Mouse (Mus musculus): Measurements from ENCODE around the gene Fam122b. TPM values are rescaled to one million over a fixed set of nuclear protein-coding genes. Genes with fewer than 3 reads are reported as not detected.
A peak's percentile ranks its signal among the peaks of the same experiment; 100 is the strongest.

Gene Fam122b
- polyA plus RNA-seq, 1 experiment from 2014 or later: 3.7 TPM

DNA sequence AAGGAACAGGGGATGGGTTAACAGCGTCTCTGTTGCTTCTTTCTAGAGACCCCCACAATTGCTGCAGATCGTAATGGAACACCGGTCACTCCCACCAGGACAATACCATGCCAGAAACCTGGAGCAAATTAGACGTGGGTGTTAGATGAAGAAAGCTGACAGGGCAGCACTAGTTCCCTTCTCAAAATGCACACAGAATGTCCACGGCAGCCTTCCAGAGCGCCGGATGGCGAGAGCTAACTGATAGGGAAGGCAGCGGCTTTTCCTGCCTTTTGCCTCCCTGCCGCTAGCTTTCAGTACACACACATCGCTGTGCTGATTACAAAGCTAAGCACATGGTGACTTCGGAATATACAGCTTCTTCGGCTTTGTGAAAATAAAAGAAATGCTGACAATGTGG is 37.6 kb downstream of the Fam122b start:
- ATAC-seq: no peak
- no peak overlapping the region for H3K27ac ChIP-seq
- no peaks in the 10 kb centered on the region for H3K27me3 ChIP-seq
- H3K4me1 ChIP-seq (replicated peaks): no peaks in the 10 kb centered on the region
- WGBS: 20% methylated on average over 13 of the region's 13 CpGs
- H3K4me3 ChIP-seq (replicated peaks): peak overlapping the region; percentile 30
- H3K4me2 ChIP-seq (replicated peaks): peak overlapping the region; percentile 50
- no peaks in the 10 kb centered on the region for H3K9me3 ChIP-seq
- peak overlapping the region; percentile 39 for H3K9ac ChIP-seq (replicated peaks)
- no peaks in the 10 kb centered on the region for H3K36me3 ChIP-seq

DNA sequence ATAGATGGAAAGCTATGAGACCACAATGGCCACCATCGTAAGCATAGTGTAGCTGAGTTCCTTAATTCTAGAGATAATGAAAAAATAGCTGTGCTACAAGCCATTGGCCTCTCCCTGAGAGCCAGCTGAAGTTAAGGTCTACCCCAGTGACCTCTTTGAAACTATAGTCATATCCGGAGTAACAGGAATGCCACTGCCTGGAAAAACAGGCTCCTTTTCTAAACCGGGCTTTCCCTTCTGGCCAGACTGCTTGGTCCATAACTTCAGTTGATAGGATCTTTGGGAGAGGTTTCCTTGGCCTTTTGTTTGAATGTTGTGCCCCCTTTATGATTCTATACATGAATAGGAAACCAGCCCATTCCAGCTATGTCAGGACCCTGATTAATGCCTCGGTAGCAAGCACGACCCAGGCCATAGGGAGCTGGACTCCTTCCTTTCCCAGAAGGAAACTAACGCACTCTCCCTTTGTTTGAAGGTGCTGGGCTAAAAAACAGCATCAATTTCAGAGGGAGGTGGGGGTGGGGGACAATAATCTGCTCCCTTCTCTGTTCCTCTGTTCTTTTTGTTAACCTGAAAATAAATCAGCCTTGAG is 45.2 kb downstream of the Fam122b start:
- Histone ChIP-seq H3K4me1 (replicated peaks) (no peaks in the 10 kb centered on the region), H3K4me2 (replicated peaks) (no peak overlapping the region), H3K27me3 (no peaks in the 10 kb centered on the region), H3K9me3 (no peaks in the 10 kb centered on the region), H3K36me3 (no peaks in the 10 kb centered on the region), H3K4me3 (replicated peaks) (no peak overlapping the region), H3K9ac (replicated peaks) (no peak overlapping the region), H3K27ac (no peak overlapping the region)
- 67% methylated on average over 6 of the region's 6 CpGs for WGBS
- ATAC-seq: no peak

DNA sequence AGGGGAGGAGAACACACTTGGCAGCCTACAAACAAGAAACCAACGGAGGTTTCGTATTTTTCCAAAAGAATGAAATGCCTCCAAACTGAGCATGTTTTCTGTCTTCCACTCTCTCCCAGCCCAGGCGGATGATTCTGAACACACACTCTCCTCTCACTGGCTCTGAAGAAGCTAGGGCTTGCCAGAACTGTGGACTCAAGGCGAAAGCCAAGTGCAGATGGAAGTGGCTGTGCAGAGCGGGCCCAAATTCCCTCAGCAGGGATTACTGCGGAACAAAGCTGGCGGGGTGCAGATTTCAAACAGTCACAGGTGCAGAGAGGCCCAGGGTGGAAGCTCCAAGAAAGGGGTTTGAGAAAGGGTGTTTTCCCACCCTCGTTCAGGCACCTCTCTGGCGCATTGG is 48.8 kb downstream of the Fam122b start:
- no peaks in the 10 kb centered on the region for H3K4me1 ChIP-seq (replicated peaks)
- H3K27ac ChIP-seq: no peak overlapping the region
- H3K4me2 ChIP-seq (replicated peaks): no peak overlapping the region
- H3K27me3 ChIP-seq: no peaks in the 10 kb centered on the region
- H3K9me3 ChIP-seq: no peaks in the 10 kb centered on the region
- no peak for ATAC-seq
- no peak overlapping the region for H3K4me3 ChIP-seq (replicated peaks)
- H3K36me3 ChIP-seq: no peaks in the 10 kb centered on the region
- 76% methylated on average over 9 of the region's 9 CpGs for WGBS
- H3K9ac ChIP-seq (replicated peaks): no peak overlapping the region

DNA sequence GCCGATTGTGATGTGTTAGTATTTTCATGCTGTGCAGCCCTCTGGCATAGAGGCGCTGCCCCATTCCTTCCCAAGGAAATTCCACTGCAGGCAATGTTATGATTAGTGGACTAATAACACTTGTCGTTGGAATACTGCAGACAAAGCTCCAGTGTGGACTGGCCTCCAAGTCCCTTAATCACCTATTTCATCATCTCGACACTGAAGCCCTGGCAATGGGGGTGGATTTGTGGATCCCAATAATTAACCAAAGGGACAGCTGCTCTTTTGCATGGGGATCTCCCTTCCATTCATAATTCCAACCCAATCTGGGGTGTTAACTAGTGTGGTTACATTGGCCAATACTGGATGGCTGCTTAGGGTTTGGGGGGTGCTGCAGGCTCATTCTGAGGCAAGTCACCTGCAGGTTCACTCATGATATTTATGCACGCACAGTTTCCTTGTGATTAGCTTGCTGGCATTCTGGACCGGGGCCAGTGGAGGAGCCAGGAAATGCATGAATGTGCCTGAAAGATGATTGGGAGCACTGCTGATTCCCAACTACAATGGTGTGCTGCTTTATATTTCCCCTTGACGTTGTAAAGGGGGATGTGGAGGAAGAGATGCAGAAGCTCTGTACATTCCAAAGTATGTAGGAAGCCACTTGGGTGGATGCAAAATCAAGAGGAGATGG is 54.9 kb downstream of the Fam122b start:
- WGBS: 76% methylated on average over 7 of the region's 7 CpGs
- Histone ChIP-seq H3K4me3 (replicated peaks) (no peak overlapping the region), H3K9ac (replicated peaks) (no peak overlapping the region), H3K4me2 (replicated peaks) (no peak overlapping the region), H3K27me3 (no peaks in the 10 kb centered on the region), H3K9me3 (no peaks in the 10 kb centered on the region), H3K4me1 (replicated peaks) (peaks cover 12% of the 10 kb centered on the region; the same call in 1 of the 2 replicates), H3K27ac (no peak overlapping the region), H3K36me3 (no peaks in the 10 kb centered on the region)
- ATAC-seq: no peak

DNA sequence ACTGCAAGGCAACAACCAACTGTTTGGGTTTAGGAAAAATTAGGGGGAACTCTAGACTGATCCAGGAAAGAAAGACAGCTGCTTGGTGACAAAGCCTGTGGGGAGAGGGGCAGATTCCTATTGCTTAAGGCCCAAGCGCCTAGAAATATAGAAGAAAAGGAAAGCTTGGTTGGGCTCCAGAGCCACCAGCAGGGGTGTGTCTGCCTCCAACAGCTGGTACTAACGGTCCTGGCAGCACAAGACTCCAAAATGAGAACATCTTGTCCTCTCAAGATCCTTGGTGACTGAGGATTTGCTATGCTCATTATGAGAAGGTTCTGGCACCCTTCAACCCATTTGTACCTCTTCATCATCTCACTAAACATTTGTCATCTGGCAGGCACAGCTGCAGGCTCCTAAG is 55.8 kb downstream of the Fam122b start:
- ATAC-seq: no peak

DNA sequence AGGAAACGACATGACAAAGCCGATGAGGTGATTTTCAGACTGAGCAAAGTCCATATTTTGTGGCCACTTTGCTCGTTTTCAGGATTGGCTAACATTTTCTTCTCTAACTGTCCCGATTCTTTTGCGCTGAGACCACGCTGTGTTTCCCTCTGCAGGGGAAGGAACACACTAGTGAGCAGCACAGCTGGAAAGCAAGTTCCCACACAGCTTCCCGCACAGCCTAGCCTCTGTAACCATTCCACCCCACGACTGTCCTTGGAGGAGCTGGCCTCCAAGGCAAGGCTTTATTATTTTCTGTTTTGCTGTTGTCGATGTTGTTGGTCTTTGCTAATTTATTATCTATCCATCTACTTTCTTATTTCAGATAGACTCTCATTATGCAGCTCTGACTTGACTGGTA is 57.1 kb downstream of the Fam122b start:
- 52% methylated on average over 9 of the region's 9 CpGs for WGBS
- H3K27ac ChIP-seq: no peak overlapping the region

More for the DNA sequence above, 55.8 kb downstream of the Fam122b start:
- H3K4me2 ChIP-seq (replicated peaks): no peak overlapping the region
- 81% methylated on average over 2 of the region's 2 CpGs for WGBS
- no peak overlapping the region for H3K9ac ChIP-seq (replicated peaks)
- no peaks in the 10 kb centered on the region for H3K27me3 ChIP-seq
- no peak overlapping the region for H3K27ac ChIP-seq
- H3K36me3 ChIP-seq: no peaks in the 10 kb centered on the region
- peaks cover 12% of the 10 kb centered on the region; the same call in 1 of the 2 replicates for H3K4me1 ChIP-seq (replicated peaks)
- no peaks in the 10 kb centered on the region for H3K9me3 ChIP-seq
- no peak overlapping the region for H3K4me3 ChIP-seq (replicated peaks)

DNA sequence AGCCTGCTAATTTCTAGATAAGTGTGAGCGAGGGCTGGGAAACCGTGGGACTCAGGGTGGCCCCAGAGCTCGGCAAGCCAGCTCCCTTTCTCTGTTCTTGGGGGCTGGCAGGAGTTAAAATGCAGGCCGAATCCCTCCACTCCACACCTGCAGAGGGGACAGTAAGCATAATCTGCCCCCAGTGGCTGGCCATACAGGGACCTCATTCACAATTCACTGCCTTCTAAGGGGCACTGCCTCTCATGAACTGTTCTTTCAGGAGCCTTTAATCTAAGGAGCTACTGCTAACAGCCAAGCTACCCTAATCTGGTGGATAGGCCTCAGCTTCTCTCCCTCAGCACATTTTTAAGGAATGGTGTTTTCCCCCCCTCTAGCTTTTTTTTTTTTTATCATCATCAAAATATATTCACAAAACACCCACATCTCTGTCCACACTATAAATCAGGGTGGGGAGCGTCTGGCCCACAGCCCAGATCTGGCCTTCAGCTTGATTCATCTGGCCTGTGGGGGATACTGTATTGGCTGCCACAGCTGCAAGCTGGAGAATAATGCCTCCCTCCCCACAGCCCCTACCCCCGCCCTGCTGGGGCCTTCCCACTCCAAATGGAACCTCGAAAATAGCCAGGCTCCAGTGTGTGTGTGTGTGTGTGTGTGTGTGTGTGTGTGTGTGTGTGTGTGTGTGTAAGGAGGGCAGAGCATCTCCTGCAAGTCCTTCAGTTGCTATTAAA is 57.7 kb downstream of the Fam122b start:
- no peak overlapping the region for H3K4me3 ChIP-seq (replicated peaks)
- H3K27me3 ChIP-seq: no peaks in the 10 kb centered on the region
- H3K9ac ChIP-seq (replicated peaks): no peak overlapping the region
- no peaks in the 10 kb centered on the region for H3K36me3 ChIP-seq
- peaks cover 12% of the 10 kb centered on the region; the same call in 1 of the 2 replicates for H3K4me1 ChIP-seq (replicated peaks)
- H3K9me3 ChIP-seq: no peaks in the 10 kb centered on the region
- H3K27ac ChIP-seq: peak overlapping the region; percentile 70
- no peak overlapping the region for H3K4me2 ChIP-seq (replicated peaks)
- 39% methylated on average over 7 of the region's 7 CpGs for WGBS
- ATAC-seq: peak; percentile 91

More for the DNA sequence above, 57.1 kb downstream of the Fam122b start:
- ATAC-seq: no peak
- no peak overlapping the region for H3K9ac ChIP-seq (replicated peaks)
- H3K9me3 ChIP-seq: no peaks in the 10 kb centered on the region
- no peak overlapping the region for H3K4me3 ChIP-seq (replicated peaks)
- no peak overlapping the region for H3K4me2 ChIP-seq (replicated peaks)
- H3K27me3 ChIP-seq: no peaks in the 10 kb centered on the region
- no peaks in the 10 kb centered on the region for H3K36me3 ChIP-seq
- H3K4me1 ChIP-seq (replicated peaks): peaks cover 12% of the 10 kb centered on the region; the same call in 1 of the 2 replicates

DNA sequence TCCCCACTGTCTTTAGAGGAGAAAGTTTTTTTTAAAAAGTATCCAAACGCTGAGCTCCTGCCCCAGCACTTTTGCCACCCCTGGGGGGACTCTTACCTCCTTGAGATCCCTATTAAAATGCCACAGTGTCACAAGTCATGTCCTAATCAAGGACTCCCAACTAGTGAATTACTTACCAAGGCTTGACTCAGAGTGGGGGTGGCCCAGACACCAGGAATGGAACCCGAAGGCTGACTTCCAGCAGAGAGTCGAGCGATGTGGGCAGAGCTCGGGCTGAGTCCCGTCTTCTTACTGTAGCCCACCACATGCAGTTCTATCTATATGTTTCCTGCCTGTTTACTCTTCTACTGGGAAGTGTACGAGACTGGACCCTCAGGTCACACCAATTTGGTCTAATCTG is 60.2 kb downstream of the Fam122b start:
- Histone ChIP-seq H3K27me3 (no peaks in the 10 kb centered on the region), H3K9ac (replicated peaks) (no peak overlapping the region), H3K9me3 (no peaks in the 10 kb centered on the region), H3K27ac (no peak overlapping the region), H3K4me1 (replicated peaks) (peaks cover 12% of the 10 kb centered on the region; the same call in 1 of the 2 replicates), H3K4me2 (replicated peaks) (no peak overlapping the region), H3K4me3 (replicated peaks) (no peak overlapping the region), H3K36me3 (no peaks in the 10 kb centered on the region)
- 56% methylated on average over 7 of the region's 7 CpGs for WGBS
- ATAC-seq: no peak

DNA sequence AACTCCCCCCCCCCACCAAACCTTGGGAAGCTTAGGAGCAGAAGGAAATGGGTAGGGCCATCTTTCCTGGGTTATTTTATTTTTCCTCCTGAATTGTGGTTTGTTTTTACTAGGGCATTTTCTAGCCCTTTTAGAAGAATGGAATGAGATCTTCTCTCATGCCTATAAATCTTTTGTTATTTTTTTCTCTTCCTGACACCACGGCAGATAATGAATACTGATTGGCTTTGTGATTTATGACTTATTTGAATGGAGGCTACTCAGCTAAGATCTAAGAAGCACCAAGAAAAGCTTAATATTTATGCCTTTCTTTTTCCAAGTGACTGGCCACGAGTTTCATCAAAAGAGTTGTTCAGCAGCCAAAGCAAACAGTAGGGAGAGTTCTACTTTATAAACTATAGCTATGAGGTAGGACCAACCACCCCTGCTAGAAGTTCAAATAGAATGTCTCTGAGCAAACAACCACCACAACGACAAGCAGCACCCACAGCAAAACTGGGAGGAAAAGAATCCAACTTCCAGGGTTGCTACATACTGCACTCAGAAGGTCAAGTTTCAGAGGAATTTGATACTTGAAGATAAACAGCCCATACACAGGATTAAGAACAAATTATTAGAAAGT is 64.8 kb downstream of the Fam122b start:
- ATAC-seq: no peak
- Histone ChIP-seq H3K4me3 (replicated peaks) (no peak overlapping the region), H3K9ac (replicated peaks) (no peak overlapping the region), H3K4me2 (replicated peaks) (no peak overlapping the region), H3K4me1 (replicated peaks) (no peaks in the 10 kb centered on the region), H3K9me3 (no peaks in the 10 kb centered on the region), H3K27me3 (no peaks in the 10 kb centered on the region), H3K36me3 (no peaks in the 10 kb centered on the region), H3K27ac (no peak overlapping the region)
- WGBS: 64% methylated on average over 3 of the region's 3 CpGs

DNA sequence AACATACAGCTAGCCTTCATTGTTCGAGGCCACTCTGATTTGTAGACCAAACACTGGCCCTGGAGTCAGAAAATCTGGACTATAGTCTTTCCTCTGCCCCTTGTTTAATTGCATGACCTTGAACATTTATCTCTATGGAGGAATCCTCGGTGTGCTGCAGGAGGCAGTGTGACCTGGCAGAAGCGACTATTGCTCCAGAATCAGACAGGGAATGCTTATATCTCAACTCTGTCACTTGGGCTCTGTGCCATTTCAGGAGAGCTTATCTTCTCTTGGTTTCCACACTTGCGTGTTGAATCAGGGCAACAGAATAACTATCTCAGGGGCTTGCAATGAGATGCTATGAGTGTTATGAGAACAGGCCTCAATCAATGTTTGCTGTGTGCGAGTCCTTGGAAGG is 68.0 kb downstream of the Fam122b start:
- H3K4me3 ChIP-seq (replicated peaks): no peak overlapping the region
- H3K27me3 ChIP-seq: no peaks in the 10 kb centered on the region
- WGBS: 80% methylated on average over 5 of the region's 5 CpGs
- H3K36me3 ChIP-seq: no peaks in the 10 kb centered on the region
- no peak overlapping the region for H3K9ac ChIP-seq (replicated peaks)
- no peaks in the 10 kb centered on the region for H3K4me1 ChIP-seq (replicated peaks)
- no peak overlapping the region for H3K4me2 ChIP-seq (replicated peaks)
- no peaks in the 10 kb centered on the region for H3K9me3 ChIP-seq
- ATAC-seq: no peak
- no peak overlapping the region for H3K27ac ChIP-seq

DNA sequence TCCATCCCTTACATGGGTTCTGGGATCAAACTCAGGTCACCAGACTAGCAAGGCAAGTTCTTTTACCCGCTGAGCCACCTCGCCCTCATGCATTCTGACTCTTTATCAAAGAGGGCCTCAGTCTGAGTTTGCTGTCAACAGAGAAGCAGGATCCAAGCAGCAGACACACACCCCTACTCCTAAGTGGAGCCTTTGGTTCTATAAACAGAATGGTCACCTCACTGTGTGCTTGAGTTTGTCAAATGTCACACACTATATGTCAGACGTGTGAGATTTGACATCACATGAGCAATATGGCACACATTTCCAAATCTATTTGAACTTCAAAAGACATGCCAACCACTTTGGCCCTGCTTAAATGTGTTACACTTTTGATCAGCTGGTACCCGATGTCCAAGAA is 71.9 kb downstream of the Fam122b start:
- H3K9me3 ChIP-seq: no peaks in the 10 kb centered on the region
- H3K27ac ChIP-seq: no peak overlapping the region
- no peak overlapping the region for H3K9ac ChIP-seq (replicated peaks)
- H3K27me3 ChIP-seq: no peaks in the 10 kb centered on the region
- 88% methylated on average over 4 of the region's 4 CpGs for WGBS
- no peak for ATAC-seq
- no peaks in the 10 kb centered on the region for H3K36me3 ChIP-seq
- no peak overlapping the region for H3K4me3 ChIP-seq (replicated peaks)
- no peak overlapping the region for H3K4me2 ChIP-seq (replicated peaks)
- no peaks in the 10 kb centered on the region for H3K4me1 ChIP-seq (replicated peaks)

DNA sequence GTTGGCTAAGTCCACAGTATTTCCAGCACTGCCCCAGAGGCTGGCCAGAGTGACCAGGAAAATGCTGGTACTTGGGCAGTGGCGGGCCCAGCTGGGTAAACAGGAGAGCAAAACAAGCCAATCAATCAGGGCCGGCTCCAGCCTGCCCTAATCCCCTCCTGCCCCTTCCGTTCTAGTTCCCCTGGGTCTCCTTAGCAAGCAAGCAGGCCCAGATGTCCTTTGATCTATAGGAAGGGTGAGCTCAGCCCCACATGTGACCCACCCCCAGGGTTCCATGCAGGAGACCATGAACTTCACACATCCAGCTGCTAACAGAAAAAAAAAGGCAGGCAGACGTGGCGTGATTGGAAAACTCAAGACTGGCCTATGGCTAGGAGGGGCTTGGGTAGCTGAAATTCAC is 73.2 kb downstream of the Fam122b start:
- Histone ChIP-seq H3K9me3 (no peaks in the 10 kb centered on the region), H3K27ac (no peak overlapping the region), H3K36me3 (no peaks in the 10 kb centered on the region), H3K4me3 (replicated peaks) (no peak overlapping the region), H3K4me2 (replicated peaks) (no peak overlapping the region), H3K9ac (replicated peaks) (no peak overlapping the region), H3K4me1 (replicated peaks) (no peaks in the 10 kb centered on the region), H3K27me3 (no peaks in the 10 kb centered on the region)
- WGBS: 53% methylated on average over 5 of the region's 5 CpGs
- no peak for ATAC-seq

Data from midbrain, embryonic 13.5 days (tissue).